Mouse (Mus musculus) embryo, embryonic 11 days (tissue): ENCODE data around the gene Ttc32.

Experiments used
- DNase-seq: peaks from one replicate; pipeline ENCODE4 v3.0.0-alpha.2; 2015

The Ttc32 gene

DNA sequence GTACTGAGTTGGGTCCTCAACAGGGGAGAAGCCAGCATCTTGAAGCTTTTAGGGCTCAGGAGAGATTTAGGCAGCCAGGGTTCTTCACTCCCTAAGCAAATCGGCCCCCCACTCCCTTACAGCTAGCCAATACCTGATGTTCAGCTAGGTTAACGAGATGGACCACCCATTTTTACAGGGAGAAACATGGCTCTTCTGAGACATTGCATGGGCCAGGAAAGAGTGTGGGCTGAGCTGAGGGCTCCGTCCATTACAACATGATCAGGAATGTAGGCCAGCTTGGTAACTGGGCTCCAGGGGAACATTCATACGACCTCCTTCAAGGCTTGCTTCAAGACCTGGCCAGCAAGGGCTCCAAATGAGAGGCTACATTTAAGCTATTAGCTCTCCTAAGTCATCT lies 16.9 kb downstream of the Ttc32 start:
- no peak for DNase-seq

DNA sequence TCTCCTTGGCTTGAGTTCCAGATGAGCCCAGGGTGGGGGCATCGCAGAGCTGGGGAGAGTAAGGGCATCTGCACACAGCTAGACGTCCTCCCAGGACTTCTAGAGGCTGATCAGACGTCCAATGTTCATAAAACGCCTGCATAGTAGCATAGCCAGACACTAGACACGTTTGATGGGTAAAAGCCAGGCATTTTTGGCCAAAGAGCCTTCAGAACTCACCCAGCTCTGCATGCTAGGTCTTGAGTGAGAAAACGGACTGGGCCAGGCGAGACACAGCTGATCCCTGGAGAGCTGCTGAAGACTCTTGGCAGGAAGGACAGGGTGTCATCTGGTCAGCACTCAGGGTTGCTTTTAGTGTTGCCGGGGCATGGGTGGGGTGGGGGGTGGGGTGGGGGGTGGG lies 18.3 kb downstream of the Ttc32 start:
- DNase-seq = no peak

DNA sequence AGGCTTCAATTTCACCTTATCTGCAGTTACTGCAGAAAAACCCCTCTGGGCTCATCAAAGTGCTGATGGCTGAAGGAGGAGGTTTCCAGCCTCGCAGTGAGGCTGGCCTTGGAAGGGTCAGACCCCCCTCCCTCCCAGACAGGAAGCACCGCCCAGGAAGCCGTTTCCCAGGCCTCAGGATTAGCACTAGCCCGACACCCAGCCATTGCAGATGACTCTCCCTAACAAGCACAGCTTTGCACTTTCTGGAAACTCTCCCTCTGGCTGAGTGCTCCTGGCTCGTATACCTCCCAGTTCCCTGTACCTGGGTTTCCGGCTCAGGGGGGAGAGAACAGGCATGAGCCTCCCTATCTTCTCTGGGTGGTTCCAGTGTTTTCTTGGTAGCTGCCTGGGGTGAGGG lies 21.0 kb downstream of the Ttc32 start:
- no peak for DNase-seq

DNA sequence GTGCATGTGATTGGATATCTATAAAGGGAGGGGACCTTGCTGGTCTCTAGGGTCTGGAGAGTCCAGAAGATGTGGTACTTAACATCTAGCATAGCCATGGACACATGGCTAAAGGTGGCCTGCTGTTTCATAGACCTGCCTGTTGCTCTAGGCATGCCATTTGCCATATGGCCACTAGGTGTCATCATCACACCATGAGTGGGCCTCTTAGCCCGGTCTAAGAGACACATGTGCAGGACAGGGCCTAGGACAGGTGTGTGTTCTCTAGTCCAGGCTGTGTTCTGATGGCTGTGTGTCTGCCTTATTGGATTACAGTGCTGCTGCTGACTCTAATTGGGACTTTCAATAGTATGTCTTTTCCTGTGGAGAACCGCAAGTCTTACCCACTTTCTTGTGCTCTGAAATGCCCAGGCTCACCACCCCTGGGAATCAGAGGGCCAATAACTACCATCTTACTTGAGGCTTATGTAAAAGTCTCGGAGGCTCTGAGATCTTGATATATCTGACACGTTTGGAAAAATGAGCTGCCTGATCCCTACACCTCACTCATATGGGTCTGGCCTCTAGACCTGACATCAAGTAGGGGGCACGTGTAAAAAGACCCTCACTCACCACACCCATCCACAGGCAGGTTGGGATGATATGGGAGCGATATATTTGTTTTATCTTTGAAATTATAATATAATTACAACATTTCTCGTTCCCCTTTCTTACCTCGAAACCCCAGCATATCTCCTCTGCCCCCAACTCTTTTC lies 22.5 kb downstream of the Ttc32 start:
- peak; percentile 86 for DNase-seq

DNA sequence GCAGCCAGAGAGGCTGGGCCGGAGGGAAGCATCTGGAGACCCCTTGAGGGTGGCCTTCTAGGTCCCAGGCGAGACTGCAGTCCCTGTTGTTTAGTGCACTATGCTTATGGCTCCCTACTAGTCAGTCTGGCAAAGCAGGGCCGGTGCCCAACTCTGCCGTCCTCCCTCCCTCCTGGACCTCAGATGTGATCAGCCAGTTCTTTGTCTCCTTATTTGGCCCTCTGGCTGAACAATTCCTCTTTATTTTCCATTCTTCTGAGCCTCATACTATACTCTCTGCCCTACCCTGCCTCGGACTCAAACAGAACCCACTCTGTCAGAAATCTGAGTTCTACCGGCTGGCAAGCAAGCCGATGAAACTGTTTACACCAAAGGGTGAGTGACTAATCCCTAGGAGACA lies 23.5 kb downstream of the Ttc32 start:
- DNase-seq = no peak

DNA sequence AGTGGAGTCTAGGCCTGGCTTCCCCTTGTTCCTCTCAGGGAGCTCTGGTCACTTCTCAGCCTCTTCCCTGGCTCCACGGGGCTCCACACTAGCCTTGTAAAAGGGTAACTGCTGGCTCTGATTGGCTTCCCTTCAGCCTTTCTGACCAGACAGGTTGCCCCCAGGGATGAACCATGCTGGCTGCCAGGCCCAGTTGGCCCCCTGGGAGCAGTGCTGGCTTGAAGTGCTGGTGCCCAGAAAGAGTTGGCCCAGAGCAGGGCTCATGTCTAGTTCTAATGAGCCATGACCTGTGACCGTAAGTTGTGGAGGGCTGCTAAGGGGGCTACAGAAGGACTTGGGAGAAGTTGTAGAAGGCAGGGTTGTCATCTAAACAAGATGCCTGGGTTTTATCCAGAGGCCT lies 24.2 kb downstream of the Ttc32 start:
- DNase-seq = no peak

DNA sequence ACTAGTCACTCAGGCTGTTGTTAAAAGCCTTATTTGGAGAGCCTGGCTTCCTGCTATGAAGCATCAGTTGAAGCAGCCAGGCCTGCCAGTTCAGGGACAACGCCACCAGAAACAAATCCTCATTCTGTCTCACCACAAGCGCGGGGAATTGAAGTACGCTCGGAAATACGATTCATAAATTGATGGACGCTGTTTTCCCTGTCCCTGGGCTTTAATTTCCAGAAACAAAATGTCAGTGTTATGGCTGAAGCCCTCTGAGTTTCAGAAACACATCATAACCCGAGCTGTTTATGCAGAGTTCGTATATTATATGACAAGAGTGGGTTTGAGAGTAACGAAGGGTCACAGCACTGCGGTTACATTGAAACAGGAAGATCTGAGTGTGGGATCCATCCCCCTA lies 25.5 kb downstream of the Ttc32 start:
- no peak for DNase-seq

DNA sequence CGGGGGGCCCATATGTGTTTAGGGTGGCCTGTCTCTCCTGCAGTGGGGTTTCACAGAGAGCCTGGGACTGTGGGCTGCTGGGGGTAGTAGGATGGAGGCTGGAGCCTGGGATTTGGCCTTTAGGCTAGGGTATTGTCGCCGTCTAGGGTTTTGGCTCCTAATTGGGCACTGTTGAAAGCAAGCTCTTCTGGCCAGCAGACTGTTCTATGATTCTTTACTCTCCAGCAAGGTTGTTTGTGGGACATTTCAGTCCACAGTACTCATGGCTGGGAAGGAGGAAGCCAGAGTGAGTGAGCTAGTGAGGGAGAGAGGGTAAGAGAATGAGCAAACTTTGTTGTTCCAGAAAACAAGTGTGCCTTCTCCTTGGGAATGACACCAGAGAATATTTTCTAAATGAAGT lies 29.7 kb downstream of the Ttc32 start:
- no peak for DNase-seq

DNA sequence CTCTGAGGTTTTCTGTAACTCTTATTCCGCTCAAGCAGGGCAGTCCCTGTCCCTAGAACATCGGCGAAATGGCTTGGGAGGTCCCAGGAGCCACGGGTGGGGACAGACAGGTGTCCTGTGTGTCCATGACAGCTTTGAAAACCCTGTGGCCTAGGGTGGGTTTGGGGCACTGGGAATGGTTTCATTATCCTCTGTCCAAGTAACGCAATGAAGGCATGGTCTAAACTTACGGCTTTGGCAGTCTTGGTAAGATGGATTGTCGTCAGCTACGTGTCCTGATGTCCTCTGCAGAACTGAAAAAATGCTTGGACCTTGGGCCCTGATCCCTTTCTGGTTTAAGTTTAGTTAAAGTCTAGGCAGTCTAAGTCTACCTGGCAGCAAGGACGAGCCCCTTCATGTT lies 30.2 kb downstream of the Ttc32 start:
- no peak for DNase-seq

DNA sequence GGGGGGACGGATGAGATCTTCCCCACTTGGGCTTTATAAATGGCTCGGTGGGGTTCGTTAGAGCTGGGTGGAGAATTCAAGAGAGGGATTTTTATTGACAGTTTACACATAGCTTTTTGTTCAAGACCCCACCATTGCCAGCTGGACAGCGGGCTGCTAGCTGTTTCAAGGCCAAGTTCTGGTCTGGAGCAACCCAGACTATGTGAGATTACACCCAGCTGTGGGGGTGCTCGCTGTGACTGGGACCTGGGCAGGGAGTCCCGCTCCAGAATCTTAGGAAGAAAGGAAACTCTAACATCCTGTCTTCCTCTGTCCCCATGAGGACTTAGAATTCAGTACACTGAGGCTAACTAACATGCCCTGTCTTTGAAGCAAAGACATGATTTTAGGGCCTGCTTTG lies 33.8 kb downstream of the Ttc32 start:
- no peak for DNase-seq

DNA sequence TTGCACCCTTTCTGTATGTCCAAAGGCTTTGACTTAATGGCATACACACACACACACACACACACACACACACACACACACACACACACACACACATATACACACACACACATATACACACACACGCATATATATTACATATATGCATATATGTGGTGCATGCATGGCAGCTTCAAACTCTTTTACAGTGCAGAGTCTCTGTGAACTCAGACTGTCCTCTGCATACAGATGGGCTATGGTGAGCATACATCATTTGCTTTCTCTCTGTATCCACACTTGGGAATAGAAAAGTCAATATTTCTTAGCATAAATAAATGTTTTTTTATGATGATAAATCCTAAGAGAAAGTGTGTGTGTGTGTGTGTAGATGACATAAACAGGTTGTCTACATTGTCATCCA lies 41.3 kb downstream of the Ttc32 start:
- no peak for DNase-seq

DNA sequence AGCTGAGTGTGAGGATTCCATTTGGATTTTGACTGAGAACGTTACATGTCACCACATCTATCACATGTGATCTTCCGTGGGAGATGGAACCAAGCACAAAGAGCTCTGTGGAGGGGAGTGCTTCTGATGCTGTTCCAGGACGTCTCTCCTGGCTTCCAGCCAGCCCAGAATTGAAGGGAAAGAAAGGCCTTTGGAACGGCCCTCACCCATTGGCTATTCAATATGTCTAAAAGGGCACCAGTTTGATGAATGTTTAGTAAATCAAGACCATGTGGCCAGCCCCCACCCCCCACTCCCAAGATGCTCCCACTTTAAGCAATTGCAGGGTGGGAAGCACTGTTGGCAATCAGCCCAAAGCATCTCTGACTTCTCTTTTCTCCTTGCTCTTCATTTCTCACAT lies 41.7 kb downstream of the Ttc32 start:
- peak; percentile 41 for DNase-seq

DNA sequence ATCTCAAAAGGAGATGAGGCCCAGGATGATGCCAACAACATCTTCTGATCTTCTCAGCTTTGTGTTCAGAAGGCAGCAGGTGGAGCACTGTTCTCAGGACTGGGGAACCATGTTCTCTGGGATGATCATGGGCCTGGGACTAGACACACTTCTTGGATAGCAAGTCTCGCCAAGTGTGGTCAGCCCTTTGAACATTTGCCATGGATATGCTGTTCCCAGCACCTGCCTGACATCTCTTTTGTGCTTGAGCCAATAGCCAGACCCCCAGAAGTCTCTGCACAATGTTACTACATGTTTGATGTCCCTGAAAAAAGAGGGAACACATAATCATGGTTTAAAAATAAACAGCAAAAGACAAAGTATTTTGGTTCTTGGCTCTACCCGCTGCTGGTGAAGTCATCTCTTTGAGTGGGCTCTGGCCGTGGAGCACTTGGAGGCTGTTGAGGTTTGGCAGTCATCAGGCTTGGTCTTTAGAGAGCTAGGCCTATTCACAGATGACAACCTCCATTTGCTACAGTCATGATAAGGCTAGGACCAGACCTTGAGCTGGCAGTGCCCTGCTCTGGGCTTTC lies 47.8 kb downstream of the Ttc32 start:
- no peak for DNase-seq

DNA sequence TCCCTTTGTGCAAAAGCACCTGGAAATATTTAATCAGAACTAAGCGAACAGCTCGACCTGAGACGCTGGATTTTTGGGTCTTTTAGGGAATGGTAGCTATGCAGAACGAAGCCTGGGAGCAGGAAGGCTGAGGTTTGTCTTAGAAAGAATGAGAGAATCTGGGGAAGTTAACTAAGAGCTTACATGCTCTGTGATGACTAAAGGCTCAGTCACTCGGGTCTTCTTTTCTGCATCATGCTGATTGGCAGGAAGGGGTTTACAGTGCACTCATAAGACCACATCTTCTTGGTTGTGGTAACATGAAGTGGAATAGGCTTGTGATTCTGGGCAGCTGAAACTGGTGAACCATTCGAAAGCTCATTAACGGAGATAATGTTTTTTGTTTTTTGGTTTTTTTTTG lies 60.4 kb downstream of the Ttc32 start:
- no peak for DNase-seq
